9 mouse cellular contexts compared by ENCODE assay signal in the genomic region with DNA sequence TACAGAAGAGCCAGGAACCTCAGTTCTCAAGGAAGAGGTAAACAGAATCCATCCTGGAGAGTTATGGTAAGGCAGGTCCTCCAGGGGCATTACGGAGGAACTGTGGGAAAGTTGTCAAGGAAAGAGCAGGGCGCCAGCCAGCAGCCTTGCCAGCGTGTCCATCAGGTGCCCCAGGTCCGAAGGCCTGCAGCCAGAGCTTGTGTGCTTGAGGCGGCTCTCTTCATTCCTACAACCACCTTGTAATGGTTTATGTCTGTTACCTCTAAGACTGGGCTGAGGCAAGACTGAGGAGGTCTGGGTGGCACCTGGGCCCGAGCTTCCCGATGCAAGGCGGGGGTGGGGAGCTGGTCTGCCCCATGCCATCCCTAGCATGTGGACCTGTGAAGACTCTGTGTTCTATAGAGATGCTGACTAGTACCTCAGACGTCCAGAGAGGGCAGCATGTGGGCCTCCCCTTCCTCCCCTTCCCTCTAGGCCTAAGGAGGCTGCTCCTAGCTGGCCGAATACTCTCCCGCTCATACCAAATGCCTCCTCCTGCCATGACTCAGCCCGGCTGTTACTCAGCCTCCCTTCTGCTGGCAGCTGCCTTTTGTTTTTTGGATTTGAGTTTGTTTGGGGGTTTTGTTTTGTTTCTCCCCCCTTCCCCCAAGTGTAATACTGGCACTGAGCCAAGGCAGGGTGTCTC. TPM values are rescaled to one million over a fixed set of nuclear protein-coding genes. Genes with fewer than 3 reads are reported as not detected.
DNase-seq lines count a peak whose midpoint lies in the region; ATAC-seq and TF ChIP-seq lines count a peak whose summit lies in the region.
"Had no signal": no experiment of that assay in that cellular context is flagged by ENCODE, and none has a peak within 500 bp of the region (broad histone marks: within the 10 kb centered on the region; RNA-seq: fewer than 3 reads in every experiment).

No protein-coding gene starts in this region.

- H3K27ac ChIP-seq in hindbrain, embryonic 11.5 days (ENCODE audit: low read depth, low read length), result no peak overlapping the region
- no peak overlapping the region for H3K27ac ChIP-seq in hindbrain, embryonic 16.5 days (ENCODE audit: low read depth, low read length)
- H3K27ac ChIP-seq in forebrain, embryonic 14.5 days (ENCODE audit: low read depth, low read length), result peak overlapping the region; percentile 23; the same call in 1 of the 2 replicates
- H3K27ac ChIP-seq in stomach, postnatal 0 days (replicated peaks), result no peak overlapping the region
- no peak overlapping the region for H3K27ac ChIP-seq in kidney, embryonic 15.5 days
- H3K27ac ChIP-seq: heart, embryonic 13.5 days had no signal

- no peak overlapping the region for H3K4me2 ChIP-seq in hindbrain, embryonic 11.5 days (replicated peaks; ENCODE audit: low read depth, low read length)
- H3K4me2 ChIP-seq in hindbrain, embryonic 16.5 days (ENCODE audit: low read length), result no peak overlapping the region
- H3K4me2 ChIP-seq in forebrain, embryonic 14.5 days (ENCODE audit: low read length), result no peak overlapping the region
- no peak overlapping the region for H3K4me2 ChIP-seq in stomach, postnatal 0 days (replicated peaks; ENCODE audit: low read depth)
- H3K4me2 ChIP-seq in kidney, embryonic 15.5 days, result no peak overlapping the region
- H3K4me2 ChIP-seq: heart, embryonic 13.5 days had no signal

- no peak overlapping the region for H3K4me3 ChIP-seq in hindbrain, embryonic 11.5 days (ENCODE audit: low read depth, low read length)
- no peak overlapping the region for H3K4me3 ChIP-seq in hindbrain, embryonic 16.5 days (ENCODE audit: low read length)
- no peak overlapping the region for H3K4me3 ChIP-seq in forebrain, embryonic 14.5 days (ENCODE audit: low read depth, low read length)
- H3K4me3 ChIP-seq in stomach, postnatal 0 days (ENCODE audit: low read depth, low read length), result no peak overlapping the region
- H3K4me3 ChIP-seq in kidney, embryonic 15.5 days (replicated peaks), result no peak overlapping the region
- H3K4me3 ChIP-seq: heart, embryonic 13.5 days had no signal

- H3K4me1 ChIP-seq in hindbrain, embryonic 11.5 days (replicated peaks; ENCODE audit: control insufficient read depth, insufficient read depth, low read length), result peaks cover 16% of the 10 kb centered on the region
- H3K4me1 ChIP-seq in hindbrain, embryonic 16.5 days (ENCODE audit: control insufficient read depth, insufficient read depth, low read depth, low read length), result peaks cover 24% of the 10 kb centered on the region
- H3K4me1 ChIP-seq in forebrain, embryonic 14.5 days (ENCODE audit: control insufficient read depth, insufficient read depth, low read length), result peaks cover 48% of the 10 kb centered on the region
- H3K4me1 ChIP-seq in stomach, postnatal 0 days (replicated peaks; ENCODE audit: control insufficient read depth, insufficient read depth), result no peaks in the 10 kb centered on the region
- peaks cover 18% of the 10 kb centered on the region for H3K4me1 ChIP-seq in kidney, embryonic 15.5 days

- TF ChIP-seq EP300 in stomach, postnatal 0 days (optimal IDR thresholded peaks at IDR 0.05), result no peak

- H3K27me3 ChIP-seq in hindbrain, embryonic 11.5 days (ENCODE audit: control insufficient read depth, insufficient read depth, low read length), result no peaks in the 10 kb centered on the region
- H3K27me3 ChIP-seq in hindbrain, embryonic 16.5 days (replicated peaks; ENCODE audit: control insufficient read depth, insufficient read depth, low read length), result no peaks in the 10 kb centered on the region
- H3K27me3 ChIP-seq in forebrain, embryonic 14.5 days (replicated peaks; ENCODE audit: control insufficient read depth, insufficient read depth, low read length), result no peaks in the 10 kb centered on the region
- H3K27me3 ChIP-seq in stomach, postnatal 0 days (ENCODE audit: control insufficient read depth, insufficient read depth, low read length), result no peaks in the 10 kb centered on the region
- peaks cover 23% of the 10 kb centered on the region for H3K27me3 ChIP-seq in kidney, embryonic 15.5 days

- WGBS in hindbrain, embryonic 11.5 days, result 64% methylated on average over 12 of the region's 12 CpGs
- 62% methylated on average over 12 of the region's 12 CpGs for WGBS in hindbrain, embryonic 16.5 days
- WGBS in forebrain, embryonic 14.5 days, result 55% methylated on average over 12 of the region's 12 CpGs
- WGBS in stomach, postnatal 0 days, result 63% methylated on average over 12 of the region's 12 CpGs
- 66% methylated on average over 12 of the region's 12 CpGs for WGBS in kidney, embryonic 15.5 days

- no peaks in the 10 kb centered on the region for H3K9me3 ChIP-seq in hindbrain, embryonic 11.5 days (ENCODE audit: control insufficient read depth, low read length)
- H3K9me3 ChIP-seq in hindbrain, embryonic 16.5 days (ENCODE audit: control insufficient read depth, low read length), result no peaks in the 10 kb centered on the region
- H3K9me3 ChIP-seq in forebrain, embryonic 14.5 days (replicated peaks; ENCODE audit: control insufficient read depth, low read length), result no peaks in the 10 kb centered on the region
- no peaks in the 10 kb centered on the region for H3K9me3 ChIP-seq in stomach, postnatal 0 days (ENCODE audit: control insufficient read depth, low read length)
- no peaks in the 10 kb centered on the region for H3K9me3 ChIP-seq in kidney, embryonic 15.5 days (replicated peaks)
- H3K9me3 ChIP-seq: heart, embryonic 13.5 days had no signal

- H3K9ac ChIP-seq in hindbrain, embryonic 11.5 days (ENCODE audit: low read depth, low read length), result no peak overlapping the region
- no peak overlapping the region for H3K9ac ChIP-seq in hindbrain, embryonic 16.5 days (ENCODE audit: low read depth, low read length)
- no peak overlapping the region for H3K9ac ChIP-seq in forebrain, embryonic 14.5 days (ENCODE audit: low read length)
- no peak overlapping the region for H3K9ac ChIP-seq in stomach, postnatal 0 days (ENCODE audit: low read length)
- H3K9ac ChIP-seq in kidney, embryonic 15.5 days, result no peak overlapping the region
- H3K9ac ChIP-seq: heart, embryonic 13.5 days had no signal

- TF ChIP-seq CTCF in stomach, postnatal 0 days (IDR thresholded peaks at IDR 0.05; ENCODE audit: low read depth), result peak; percentile 56

- no peak for ATAC-seq in hindbrain, embryonic 11.5 days (ENCODE audit: low FRiP score)
- ATAC-seq in hindbrain, embryonic 16.5 days, result no peak
- no peak; the same call in 1 of the 2 replicates for ATAC-seq in forebrain, embryonic 14.5 days
- peak; percentile 56 for ATAC-seq in stomach, postnatal 0 days (ENCODE audit: low FRiP score, low TSS enrichment)
- ATAC-seq in kidney, embryonic 15.5 days (replicated peaks; ENCODE audit: low FRiP score), result no peak

- no peaks in the 10 kb centered on the region for H3K36me3 ChIP-seq in hindbrain, embryonic 11.5 days (ENCODE audit: control insufficient read depth, insufficient read depth, low read length)
- no peaks in the 10 kb centered on the region for H3K36me3 ChIP-seq in hindbrain, embryonic 16.5 days (ENCODE audit: control insufficient read depth, insufficient read depth, low read length)
- no peaks in the 10 kb centered on the region for H3K36me3 ChIP-seq in forebrain, embryonic 14.5 days (ENCODE audit: control insufficient read depth, insufficient read depth, low read length)
- no peaks in the 10 kb centered on the region for H3K36me3 ChIP-seq in stomach, postnatal 0 days (ENCODE audit: control insufficient read depth, insufficient read depth, low read length)
- H3K36me3 ChIP-seq in kidney, embryonic 15.5 days, result no peaks in the 10 kb centered on the region
- H3K36me3 ChIP-seq: heart, embryonic 13.5 days had no signal

- DNase-seq in hindbrain, embryonic 11.5 days (ENCODE audit: low spot score), result peak; percentile 41
- peak; percentile 5 to 23 for DNase-seq in urinary bladder, postnatal 36 days (ENCODE audit: low spot score in 2 of 2)
- no peak for DNase-seq in urinary bladder, postnatal 4 days (ENCODE audit: low spot score in 2 of 2)
- peak; percentile 59 for DNase-seq in forebrain, embryonic 14.5 days (ENCODE audit: low spot score)
- DNase-seq in stomach, postnatal 0 days (ENCODE audit: low spot score), result peak; percentile 31
- no peak for DNase-seq in kidney, postnatal 25 days

RNA-seq across cellular contexts. Expression of a gene that starts 25.7 kb away (rescaled TPM):
- 13.6 and 14.8 TPM in 2 replicates for polyA plus RNA-seq in hindbrain, embryonic 11.5 days (2014; fragmentation: Nextera tagmentation; extraction: Ambion mirVana)
- polyA plus RNA-seq in hindbrain, embryonic 16.5 days (2015; fragmentation: Nextera tagmentation; extraction: Ambion mirVana), result 15.1 and 17.1 TPM in 2 replicates
- polyA plus RNA-seq in forebrain, embryonic 14.5 days (2014; fragmentation: Nextera tagmentation; extraction: Ambion mirVana), result 15.9 and 18.0 TPM in 2 replicates
- polyA plus RNA-seq in stomach, postnatal 0 days (2015; fragmentation: Nextera tagmentation; extraction: Ambion mirVana), result 9.2 and 12.8 TPM in 2 replicates
- polyA plus RNA-seq in kidney, embryonic 15.5 days (2015; fragmentation: Nextera tagmentation; extraction: Ambion mirVana), result 16.3 and 17.0 TPM in 2 replicates

RNA-seq across cellular contexts. Expression of a gene that starts 30.7 kb away (rescaled TPM):
- 8.7 and 11.2 TPM in 2 replicates for polyA plus RNA-seq in hindbrain, embryonic 11.5 days (2014; fragmentation: Nextera tagmentation; extraction: Ambion mirVana)
- 15.6 and 22.4 TPM in 2 replicates for polyA plus RNA-seq in hindbrain, embryonic 16.5 days (2015; fragmentation: Nextera tagmentation; extraction: Ambion mirVana)
- 4.1 and 6.7 TPM in 2 replicates for polyA plus RNA-seq in forebrain, embryonic 14.5 days (2014; fragmentation: Nextera tagmentation; extraction: Ambion mirVana)
- 0.13 and 0.16 TPM in 2 replicates for polyA plus RNA-seq in stomach, postnatal 0 days (2015; fragmentation: Nextera tagmentation; extraction: Ambion mirVana)
- 0.63 and 1.1 TPM in 2 replicates for polyA plus RNA-seq in kidney, embryonic 15.5 days (2015; fragmentation: Nextera tagmentation; extraction: Ambion mirVana)

Comparison
In these comparisons a context has a peak if more than half of its experiments do, and no peak if none do; other contexts are left out.
1. DNase-seq: peak in hindbrain, embryonic 11.5 days (single experiment), urinary bladder, postnatal 36 days (2 of 2), forebrain, embryonic 14.5 days (single experiment) and stomach, postnatal 0 days (single experiment); none in urinary bladder, postnatal 4 days (0 of 2) and kidney, postnatal 25 days (0 of 2).